15 mouse cellular contexts compared by ENCODE assay signal in genomic region chr5:124225891-124226290, GRCm38 (mm10). TPM values are rescaled to one million over a fixed set of nuclear protein-coding genes. Genes with fewer than 3 reads are reported as not detected.
DNase-seq lines count a peak whose midpoint lies in the region; ATAC-seq and TF ChIP-seq lines count a peak whose summit lies in the region.
"Had no signal": no experiment of that assay in that cellular context is flagged by ENCODE, and none has a peak within 500 bp of the region (broad histone marks: within the 10 kb centered on the region; RNA-seq: fewer than 3 reads in every experiment).

No protein-coding gene starts in this region.

- peak overlapping the region; percentile 66; the same call in 1 of the 2 replicates for H3K27ac ChIP-seq in hindbrain, embryonic 10.5 days
- H3K27ac ChIP-seq in hindbrain, embryonic 11.5 days (ENCODE audit: low read depth, low read length): no peak overlapping the region
- H3K27ac ChIP-seq in bone marrow, adult 2 months (ENCODE audit: control insufficient read depth, insufficient read depth, low read depth, low read length, poor library complexity): peak overlapping the region; percentile 28; the same call in 1 of the 2 replicates
- H3K27ac ChIP-seq in forebrain, postnatal 0 days (ENCODE audit: low read depth, low read length): no peak overlapping the region
- H3K27ac ChIP-seq: limb, embryonic 13.5 days had no signal

- H3K27me3 ChIP-seq in hindbrain, embryonic 10.5 days (ENCODE audit: insufficient read depth, poor library complexity, severe bottlenecking): no peaks in the 10 kb centered on the region
- H3K27me3 ChIP-seq in hindbrain, embryonic 11.5 days (ENCODE audit: control insufficient read depth, insufficient read depth, low read length): no peaks in the 10 kb centered on the region
- no peaks in the 10 kb centered on the region for H3K27me3 ChIP-seq in splenic B cell, adult 2 months (ENCODE audit: control insufficient read depth, insufficient read depth, low read length, poor library complexity, severe bottlenecking)
- H3K27me3 ChIP-seq in forebrain, postnatal 0 days (ENCODE audit: insufficient read depth, low read length): no peaks in the 10 kb centered on the region
- H3K27me3 ChIP-seq: heart, embryonic 15.5 days; limb, embryonic 13.5 days had no signal

- peaks cover 48% of the 10 kb centered on the region for H3K4me1 ChIP-seq in hindbrain, embryonic 10.5 days (replicated peaks)
- H3K4me1 ChIP-seq in hindbrain, embryonic 11.5 days (replicated peaks; ENCODE audit: control insufficient read depth, insufficient read depth, low read length): no peaks in the 10 kb centered on the region
- H3K4me1 ChIP-seq in bone marrow, adult 2 months (ENCODE audit: control insufficient read depth, insufficient read depth, low read length): peaks cover 2% of the 10 kb centered on the region
- H3K4me1 ChIP-seq in forebrain, postnatal 0 days (ENCODE audit: insufficient read depth): no peaks in the 10 kb centered on the region

- TF ChIP-seq CTCF in bone marrow, adult 2 months (IDR thresholded peaks at IDR 0.05; ENCODE audit: control insufficient read depth, insufficient read depth, low read length): no peak
- no peak for TF ChIP-seq CTCF in forebrain, postnatal 0 days (IDR thresholded peaks at IDR 0.05; ENCODE audit: low read depth)

- 88% methylated on average over 7 of the region's 7 CpGs for WGBS in hindbrain, embryonic 10.5 days
- WGBS in hindbrain, embryonic 11.5 days: 96% methylated on average over 7 of the region's 7 CpGs
- WGBS in bone marrow, adult 2 months: 66% methylated on average over 7 of the region's 7 CpGs
- WGBS in forebrain, postnatal 0 days: 97% methylated on average over 7 of the region's 7 CpGs

- H3K4me2 ChIP-seq in hindbrain, embryonic 11.5 days (replicated peaks; ENCODE audit: low read depth, low read length): no peak overlapping the region
- H3K4me2 ChIP-seq in forebrain, postnatal 0 days (ENCODE audit: low read depth): no peak overlapping the region
- H3K4me2 ChIP-seq: heart, embryonic 15.5 days; limb, embryonic 13.5 days had no signal

- H3K9me3 ChIP-seq in hindbrain, embryonic 10.5 days: no peaks in the 10 kb centered on the region
- H3K9me3 ChIP-seq in hindbrain, embryonic 11.5 days (ENCODE audit: control insufficient read depth, low read length): no peaks in the 10 kb centered on the region
- no peaks in the 10 kb centered on the region for H3K9me3 ChIP-seq in forebrain, postnatal 0 days (ENCODE audit: low read length)
- H3K9me3 ChIP-seq: heart, embryonic 15.5 days; limb, embryonic 13.5 days had no signal

- no peak for DNase-seq in hindbrain, embryonic 10.5 days (ENCODE audit: low spot score)
- no peak for DNase-seq in hindbrain, embryonic 11.5 days (ENCODE audit: low spot score)
- peak; percentile 51 for DNase-seq in splenic B cell, adult 2 months (ENCODE audit: low read depth, low spot score)
- DNase-seq in forebrain, postnatal 0 days: no peak
- DNase-seq in gastrocnemius, adult 8-10 months (ENCODE audit: low spot score in 2 of 2): no peak
- no peak for DNase-seq in embryo, embryonic 11 days
- DNase-seq: gastrocnemius, adult 2 months; kidney, adult 18-20 months; kidney, postnatal 4 days; midbrain, embryonic 14.5 days had no signal

- no peak overlapping the region for H3K4me3 ChIP-seq in hindbrain, embryonic 10.5 days
- no peak overlapping the region for H3K4me3 ChIP-seq in hindbrain, embryonic 11.5 days (ENCODE audit: low read depth, low read length)
- no peak overlapping the region for H3K4me3 ChIP-seq in bone marrow, adult 2 months (replicated peaks; ENCODE audit: control insufficient read depth, low read depth, low read length)
- H3K4me3 ChIP-seq in forebrain, postnatal 0 days (ENCODE audit: low read depth, low read length): no peak overlapping the region
- H3K4me3 ChIP-seq: gastrocnemius, adult 2 months; heart, embryonic 15.5 days; limb, embryonic 13.5 days had no signal

- no peak for TF ChIP-seq POLR2A in bone marrow, adult 2 months (IDR thresholded peaks at IDR 0.05; ENCODE audit: borderline replicate concordance, control insufficient read depth, low read depth, low read length)

- H3K9ac ChIP-seq in hindbrain, embryonic 11.5 days (ENCODE audit: low read depth, low read length): no peak overlapping the region
- H3K9ac ChIP-seq in forebrain, postnatal 0 days: no peak overlapping the region
- H3K9ac ChIP-seq: heart, embryonic 15.5 days; limb, embryonic 13.5 days had no signal

- H3K36me3 ChIP-seq in hindbrain, embryonic 10.5 days: no peaks in the 10 kb centered on the region
- H3K36me3 ChIP-seq in hindbrain, embryonic 11.5 days (ENCODE audit: control insufficient read depth, insufficient read depth, low read length): no peaks in the 10 kb centered on the region
- no peaks in the 10 kb centered on the region for H3K36me3 ChIP-seq in splenic B cell, adult 2 months (ENCODE audit: control insufficient read depth, insufficient read depth, low read length, poor library complexity, severe bottlenecking)
- no peaks in the 10 kb centered on the region for H3K36me3 ChIP-seq in forebrain, postnatal 0 days (ENCODE audit: insufficient read depth)
- H3K36me3 ChIP-seq: heart, embryonic 15.5 days; limb, embryonic 13.5 days had no signal

- no peak for ATAC-seq in hindbrain, embryonic 11.5 days (ENCODE audit: low FRiP score)
- ATAC-seq in erythroid progenitor cell, adult 5-6 weeks (replicated peaks; ENCODE audit: low FRiP score, poor library complexity, severe bottlenecking): peak; percentile 25; the same call in 1 of the 2 replicates
- ATAC-seq in forebrain, postnatal 0 days: no peak
- ATAC-seq: hindbrain, embryonic 16.5 days had no signal

RNA-seq across cellular contexts. Expression of gene Pitpnm2, which starts 23.7 kb away (rescaled TPM):
- 3.2 and 3.6 TPM in 2 replicates for polyA plus RNA-seq in hindbrain, embryonic 10.5 days (2016; fragmentation: Nextera tagmentation; extraction: Ambion mirVana)
- 5.1 and 6.0 TPM in 2 replicates for polyA plus RNA-seq in hindbrain, embryonic 11.5 days (2014; fragmentation: Nextera tagmentation; extraction: Ambion mirVana)
- 10.8 and 11.6 TPM in 2 replicates for polyA plus RNA-seq in bone marrow, adult 2 months (2011; ENCODE audit: insufficient read depth, insufficient read length, low replicate concordance, missing spikeins)
- 0.42 and 2.5 TPM in 2 replicates for total RNA-seq in erythroid progenitor cell, adult 5-6 weeks (2015; ENCODE audit: low replicate concordance)
- 0.51 and 0.76 TPM in 2 replicates for total RNA-seq in erythroid progenitor cell, adult 5-6 weeks (2017; ENCODE audit: low replicate concordance)
- 33.8 and 38.4 TPM in 2 replicates for total RNA-seq in forebrain, postnatal 0 days (2014; rRNA removed)
- 9.2 and 10.1 TPM in 2 replicates for polyA plus RNA-seq in forebrain, postnatal 0 days (2015; fragmentation: Nextera tagmentation; extraction: Ambion mirVana)
- total RNA-seq in gastrocnemius, adult 8-10 months (2022): 10 to 100 TPM; 19.3 to 22.4 (median 20.8) TPM

Comparison
In these comparisons a context has a peak if more than half of its experiments do, and no peak if none do; other contexts are left out.
1. H3K27ac ChIP-seq: peak in hindbrain, embryonic 10.5 days (single experiment) and bone marrow, adult 2 months (single experiment); none in hindbrain, embryonic 11.5 days (single experiment) and forebrain, postnatal 0 days (single experiment).